Mouse (Mus musculus) ES-Bruce4 (cell line): ENCODE measurements around the gene Nrcam.

Source experiments
- CTCF ChIP-seq: IDR thresholded peaks from one replicate; pipeline ENCODE4 v1.8.1; 2011; ENCODE audit warnings: low read depth, low read length
- EP300 ChIP-seq: IDR thresholded peaks from 2 replicates; pipeline ENCODE4 v1.6.1; 2011; ENCODE audit warnings: low read depth, low read length; ENCODE audit not compliant: insufficient read depth
- POLR2A ChIP-seq: IDR thresholded peaks from one replicate; pipeline ENCODE4 v1.8.1; 2011; ENCODE audit warnings: low read length; ENCODE audit not compliant: insufficient read depth

- TF ChIP-seq POLR2A (no peak), CTCF (no peak), EP300 (no peak)
These were observed 93.6 kb downstream of the Nrcam start for GRCm38 (mm10) chr12:44422154-44422866.
